Mouse (Mus musculus) ES-Bruce4 (cell line): ENCODE data around the gene Cdk5rap3. TPM values are rescaled to one million over a fixed set of nuclear protein-coding genes. Genes with fewer than 3 reads are reported as not detected.

ENCODE experiments used
- H3K27ac ChIP-seq: 2 replicates; pipeline ENCODE4 v1.5.1; 2012; ENCODE audit warnings: low read length, inconsistent platforms; ENCODE audit not compliant: insufficient read depth
- H3K27me3 ChIP-seq: 2 replicates; pipeline ENCODE4 v1.6.1; 2012; ENCODE audit warnings: mild to moderate bottlenecking, low read length, inconsistent platforms; ENCODE audit not compliant: control insufficient read depth, poor library complexity, insufficient read depth, severe bottlenecking
- H3K36me3 ChIP-seq: 2 replicates; pipeline ENCODE4 v1.6.1; 2012; ENCODE audit warnings: inconsistent platforms, mild to moderate bottlenecking, low read length, moderate library complexity; ENCODE audit not compliant: control insufficient read depth, poor library complexity, insufficient read depth, severe bottlenecking
- H3K4me1 ChIP-seq: one replicate; pipeline ENCODE4 v1.8.1; 2011; ENCODE audit warnings: low read length; ENCODE audit not compliant: control insufficient read depth, insufficient read depth
- H3K4me3 ChIP-seq: 2 replicates; pipeline ENCODE4 v1.5.1; 2011; ENCODE audit warnings: low read depth, mild to moderate bottlenecking, low read length
- H3K9ac ChIP-seq: 2 replicates; pipeline ENCODE4 v1.6.1; 2012; ENCODE audit warnings: low read depth, mild to moderate bottlenecking, inconsistent platforms; ENCODE audit not compliant: poor library complexity, severe bottlenecking
- H3K9me3 ChIP-seq: replicated peaks from 2 replicates; pipeline ENCODE4 v1.6.1; 2012; ENCODE audit warnings: mild to moderate bottlenecking, low read length, inconsistent platforms; ENCODE audit not compliant: control insufficient read depth, poor library complexity, insufficient read depth, severe bottlenecking
- CTCF ChIP-seq: IDR thresholded peaks from one replicate; pipeline ENCODE4 v1.8.1; 2011; ENCODE audit warnings: low read depth, low read length
- EP300 ChIP-seq: IDR thresholded peaks from 2 replicates; pipeline ENCODE4 v1.6.1; 2011; ENCODE audit warnings: low read depth, low read length; ENCODE audit not compliant: insufficient read depth
- POLR2A ChIP-seq: IDR thresholded peaks from one replicate; pipeline ENCODE4 v1.8.1; 2011; ENCODE audit warnings: low read length; ENCODE audit not compliant: insufficient read depth
- polyA plus RNA-seq: library from polyadenylated mRNA; stranded (reverse); fragments of >200 nt; gene quantifications from 2 replicates; pipeline ENCODE4 v1.2.4, GENCODE M21; 2011; ENCODE audit warnings: low read depth; ENCODE audit not compliant: missing spikeins, insufficient read depth, insufficient read length

Gene Cdk5rap3
- polyA plus RNA-seq, 1 experiment = 93.3 TPM

DNA sequence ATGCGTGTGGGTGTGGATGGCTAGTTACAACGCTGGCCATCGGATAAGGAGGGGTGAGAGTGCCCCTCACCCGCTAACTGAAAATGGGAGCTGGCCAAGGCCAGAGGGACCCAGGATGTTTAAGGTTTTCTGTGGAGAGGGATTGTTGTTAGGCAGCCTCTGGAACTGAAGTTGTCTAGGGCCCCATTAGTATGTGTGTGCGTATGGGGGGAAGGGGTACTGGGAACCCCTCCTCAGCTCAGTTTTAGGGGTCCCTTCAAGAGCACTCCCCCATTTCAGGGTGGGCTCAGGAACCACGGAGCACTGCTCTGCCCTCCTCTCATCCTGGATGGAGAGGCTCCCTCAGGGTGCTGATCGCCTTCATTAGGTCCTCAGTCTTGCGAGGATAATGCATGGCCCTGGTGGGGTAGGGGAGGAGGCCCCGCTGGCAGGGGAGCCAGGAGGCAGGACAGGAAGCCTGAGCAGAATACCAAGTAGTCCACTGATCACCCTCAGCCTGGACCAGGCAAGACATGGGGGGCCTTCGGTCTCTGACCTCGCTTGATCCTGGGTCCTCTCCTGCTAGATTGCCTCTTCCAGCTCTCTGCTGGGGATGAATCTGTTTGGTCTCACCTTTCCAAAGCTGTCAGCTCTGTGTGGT is 23.0 kb downstream of the Cdk5rap3 start:
- Histone ChIP-seq H3K27ac (no peak overlapping the region), H3K9me3 (no peaks in the 10 kb centered on the region), H3K27me3 (no peaks in the 10 kb centered on the region), H3K9ac (no peak overlapping the region), H3K4me1 (peaks cover 5% of the 10 kb centered on the region), H3K36me3 (no peaks in the 10 kb centered on the region), H3K4me3 (no peak overlapping the region)
- TF ChIP-seq POLR2A = no peak
- TF ChIP-seq CTCF = no peak
- TF ChIP-seq EP300 = no peak

DNA sequence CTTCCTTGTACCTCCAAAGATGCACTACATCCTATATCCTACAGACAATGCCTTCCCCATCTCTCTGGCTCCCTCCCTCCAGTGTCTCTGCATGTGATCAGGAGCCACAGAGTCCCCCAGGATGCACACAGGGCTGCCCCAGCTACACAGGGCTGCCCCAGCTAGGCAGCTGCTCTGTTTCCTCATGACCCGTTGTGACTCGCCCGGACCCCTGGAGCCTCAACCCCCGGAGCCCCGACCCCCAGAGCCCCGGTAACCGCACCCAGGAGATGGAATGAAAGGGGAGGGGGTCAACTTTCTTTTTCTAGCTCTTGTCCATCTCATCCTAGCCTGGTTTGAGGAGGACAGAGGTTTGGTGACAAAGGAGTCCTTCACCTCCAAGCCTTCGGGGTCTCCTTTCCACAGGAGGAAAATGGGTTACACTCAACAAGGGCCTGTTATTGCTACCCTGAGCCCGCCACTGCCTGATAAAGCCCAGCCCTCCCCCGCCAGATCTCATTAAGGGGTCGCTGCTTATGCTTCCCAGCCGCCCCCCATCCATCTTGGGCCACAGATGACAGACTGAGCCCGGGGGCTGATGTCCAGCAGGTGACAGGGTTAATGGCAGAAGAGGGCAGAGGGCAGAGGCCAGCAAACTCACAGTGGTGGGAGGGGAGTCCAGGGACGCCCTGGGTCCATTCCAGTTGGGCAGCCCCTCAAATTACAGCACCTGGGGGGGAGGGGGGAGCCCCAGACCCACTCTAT is 24.3 kb downstream of the Cdk5rap3 start:
- Histone ChIP-seq H3K4me1 (peaks cover 2% of the 10 kb centered on the region), H3K27me3 (no peaks in the 10 kb centered on the region), H3K27ac (no peak overlapping the region), H3K9me3 (no peaks in the 10 kb centered on the region), H3K4me3 (no peak overlapping the region), H3K9ac (no peak overlapping the region; the same call in 1 of the 2 replicates), H3K36me3 (no peaks in the 10 kb centered on the region)
- TF ChIP-seq POLR2A (no peak), CTCF (no peak), EP300 (no peak)

DNA sequence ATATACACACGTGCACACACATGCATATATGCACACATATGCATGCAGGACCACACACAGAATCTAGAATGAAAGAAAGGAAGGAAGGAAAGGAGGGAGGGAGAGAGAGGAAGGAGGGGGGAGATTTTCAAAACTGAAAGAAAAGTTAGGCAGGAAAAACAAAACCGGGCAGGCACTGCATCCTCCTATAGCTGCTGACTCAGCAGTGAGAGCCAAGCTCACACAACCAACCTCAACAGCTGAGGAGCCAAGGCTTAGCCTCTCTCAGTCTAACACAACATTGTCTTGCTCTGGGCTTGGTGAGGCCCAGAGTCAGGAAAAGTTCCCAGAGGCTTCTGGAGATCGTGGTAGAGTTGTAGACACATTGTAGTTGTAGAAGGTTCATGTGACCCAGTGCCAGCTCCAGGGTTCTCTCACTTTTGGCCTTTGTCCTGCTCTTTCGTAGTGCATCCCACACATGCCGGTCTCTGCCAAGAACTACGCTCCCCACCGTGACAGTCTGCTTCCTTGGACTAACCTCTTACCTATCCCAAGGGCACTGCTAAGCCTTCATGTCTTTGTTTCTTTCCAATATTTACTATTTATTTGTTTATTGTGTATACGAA is 29.3 kb downstream of the Cdk5rap3 start:
- Histone ChIP-seq H3K27ac (no peak overlapping the region), H3K4me1 (no peaks in the 10 kb centered on the region), H3K9me3 (no peaks in the 10 kb centered on the region), H3K9ac (no peak overlapping the region), H3K4me3 (no peak overlapping the region), H3K27me3 (no peaks in the 10 kb centered on the region), H3K36me3 (no peaks in the 10 kb centered on the region)
- TF ChIP-seq CTCF = no peak
- no peak for TF ChIP-seq EP300
- no peak for TF ChIP-seq POLR2A

DNA sequence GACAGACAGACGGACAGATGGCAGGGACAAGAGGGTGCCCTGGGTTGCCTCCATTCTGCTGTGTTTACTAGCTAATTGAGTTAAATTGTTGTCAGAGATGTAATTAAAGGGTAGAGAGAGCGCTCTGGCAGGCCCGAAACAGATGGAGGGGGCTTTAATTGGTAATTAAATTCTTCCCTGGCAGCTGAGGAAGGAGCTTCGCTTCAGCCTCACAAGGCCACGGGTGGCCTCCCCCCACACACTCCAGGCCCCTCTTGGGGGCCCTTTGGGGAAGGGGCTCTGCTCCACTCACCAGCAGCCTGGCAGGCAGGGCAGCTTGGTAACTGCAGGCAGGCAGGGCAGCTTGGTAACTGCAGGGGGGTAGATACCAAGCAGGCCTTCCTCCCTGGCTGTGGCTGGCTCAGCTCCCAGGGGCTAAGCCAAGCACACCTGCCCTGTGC is 30.4 kb downstream of the Cdk5rap3 start:
- H3K9ac ChIP-seq = no peak overlapping the region
- H3K4me3 ChIP-seq = no peak overlapping the region
- no peaks in the 10 kb centered on the region for H3K27me3 ChIP-seq
- no peaks in the 10 kb centered on the region for H3K36me3 ChIP-seq
- H3K9me3 ChIP-seq = no peaks in the 10 kb centered on the region
- H3K27ac ChIP-seq = no peak overlapping the region
- H3K4me1 ChIP-seq = no peaks in the 10 kb centered on the region
- no peak for TF ChIP-seq CTCF
- TF ChIP-seq POLR2A = no peak
- TF ChIP-seq EP300 = no peak

DNA sequence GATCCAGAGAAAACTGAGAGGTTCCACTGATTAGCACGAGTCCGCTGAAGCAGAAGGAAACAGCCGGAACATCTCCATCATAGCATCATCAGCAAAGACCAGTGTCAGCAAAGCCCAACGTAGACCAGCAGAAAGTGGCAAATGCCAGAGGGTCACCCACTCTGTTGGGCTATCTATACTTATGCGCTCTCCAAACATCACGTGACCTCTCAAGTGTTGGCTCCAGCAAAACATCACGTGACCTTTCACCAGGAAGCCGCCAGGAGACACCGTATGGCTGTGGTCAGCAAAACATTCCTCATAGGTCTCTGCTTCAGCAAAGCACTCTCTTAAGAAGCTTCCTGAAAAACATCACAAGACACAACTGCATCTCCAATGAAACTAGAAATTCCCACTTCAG is 36.0 kb downstream of the Cdk5rap3 start:
- Histone ChIP-seq H3K4me3 (no peak overlapping the region), H3K9me3 (no peaks in the 10 kb centered on the region), H3K4me1 (no peaks in the 10 kb centered on the region), H3K36me3 (no peaks in the 10 kb centered on the region), H3K27ac (no peak overlapping the region), H3K27me3 (no peaks in the 10 kb centered on the region), H3K9ac (no peak overlapping the region)
- no peak for TF ChIP-seq CTCF
- no peak for TF ChIP-seq POLR2A
- TF ChIP-seq EP300 = no peak

DNA sequence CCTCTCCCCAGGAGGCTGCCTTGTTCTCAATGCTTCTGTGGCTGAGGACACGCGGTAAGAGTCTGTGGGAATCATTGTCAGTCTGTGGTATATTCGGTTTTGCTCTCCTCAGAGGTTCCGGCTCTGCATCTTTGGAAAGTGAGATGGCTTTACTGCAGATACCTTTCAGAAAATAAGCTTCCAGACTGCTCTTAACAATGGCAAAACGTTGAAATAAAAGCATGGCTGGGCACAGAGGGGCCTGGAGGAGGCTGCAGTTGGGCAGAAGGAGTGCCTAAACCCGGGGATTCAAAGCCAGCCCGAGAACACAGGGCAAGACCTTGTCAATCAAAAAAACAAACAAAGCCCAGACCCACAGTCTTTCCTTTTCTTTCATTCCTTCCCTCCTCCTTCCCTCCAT is 36.9 kb downstream of the Cdk5rap3 start:
- H3K27me3 ChIP-seq = no peaks in the 10 kb centered on the region
- H3K9me3 ChIP-seq = no peaks in the 10 kb centered on the region
- no peaks in the 10 kb centered on the region for H3K36me3 ChIP-seq
- TF ChIP-seq EP300 (no peak), POLR2A (no peak), CTCF (no peak)
- no peak overlapping the region for H3K4me3 ChIP-seq
- H3K9ac ChIP-seq = no peak overlapping the region
- no peaks in the 10 kb centered on the region for H3K4me1 ChIP-seq
- H3K27ac ChIP-seq = no peak overlapping the region
